In genomic region chr10:117522373-117522772, GRCm38 (mm10) we compare ENCODE assay signal across 24 mouse cellular contexts.
"Had no signal": no experiment of that assay in that cellular context is flagged by ENCODE, and none has a peak within 500 bp of the region (broad histone marks: within the 10 kb centered on the region; RNA-seq: fewer than 3 reads in every experiment).

No protein-coding gene starts in this region.

- DNase-seq: gastrocnemius, adult 2 months; gastrocnemius, postnatal 10 days; gastrocnemius, postnatal 25 days; heart, adult 18-20 months; heart, postnatal 10 days; heart, postnatal 4 days; kidney, adult 11 months; kidney, adult 2 months; kidney, adult 9 months; kidney, postnatal 14 days; kidney, postnatal 36 days had no signal

- H3K27ac ChIP-seq: gastrocnemius, adult 2 months; heart, embryonic 10.5 days; hindbrain, embryonic 10.5 days; hindbrain, embryonic 12.5 days; hindbrain, embryonic 14.5 days; kidney, embryonic 15.5 days; kidney, postnatal 0 days; left cerebral cortex, adult 2 months; liver, embryonic 12.5 days; liver, embryonic 14.5 days had no signal

- ATAC-seq: hindbrain, embryonic 16.5 days; intestine, embryonic 16.5 days; liver, embryonic 12.5 days had no signal

- H3K4me3 ChIP-seq: gastrocnemius, adult 2 months; heart, embryonic 10.5 days; heart, embryonic 12.5 days; hindbrain, embryonic 10.5 days; hindbrain, embryonic 12.5 days; kidney, embryonic 15.5 days; left cerebral cortex, adult 2 months; limb, embryonic 15.5 days; liver, embryonic 12.5 days had no signal

- H3K9me3 ChIP-seq: heart, embryonic 10.5 days; heart, embryonic 12.5 days; hindbrain, embryonic 10.5 days; hindbrain, embryonic 12.5 days; kidney, embryonic 15.5 days; limb, embryonic 15.5 days; liver, embryonic 12.5 days had no signal

- H3K9ac ChIP-seq: heart, embryonic 12.5 days; hindbrain, embryonic 12.5 days; hindbrain, embryonic 14.5 days; kidney, embryonic 15.5 days; limb, embryonic 15.5 days; liver, embryonic 12.5 days; liver, embryonic 14.5 days had no signal

- H3K36me3 ChIP-seq: heart, embryonic 10.5 days; heart, embryonic 12.5 days; hindbrain, embryonic 10.5 days; hindbrain, embryonic 12.5 days; kidney, embryonic 15.5 days; limb, embryonic 15.5 days; liver, embryonic 12.5 days had no signal

- H3K27me3 ChIP-seq: heart, embryonic 12.5 days; hindbrain, embryonic 12.5 days; kidney, embryonic 15.5 days; limb, embryonic 15.5 days; liver, embryonic 12.5 days had no signal

- H3K4me2 ChIP-seq: heart, embryonic 12.5 days; hindbrain, embryonic 12.5 days; hindbrain, embryonic 14.5 days; kidney, embryonic 15.5 days; limb, embryonic 15.5 days; liver, embryonic 12.5 days had no signal
